Mouse (Mus musculus) spleen, adult 2 months (tissue): ENCODE measurements around the gene Selenom.

Experiments used
- CTCF ChIP-seq: fragments of 200-500 bp; IDR thresholded peaks from 2 replicates; pipeline ENCODE4 v1.5.1; 2011; ENCODE audit warnings: mild to moderate bottlenecking, inconsistent platforms; ENCODE audit not compliant: insufficient read depth, insufficient read length, insufficient replicate concordance; ENCODE audit errors: extremely low read depth
- POLR2A ChIP-seq: fragments of 200-500 bp; IDR thresholded peaks from 2 replicates; pipeline ENCODE4 v1.6.1; 2011; ENCODE audit warnings: low read depth, low read length, inconsistent platforms

DNA sequence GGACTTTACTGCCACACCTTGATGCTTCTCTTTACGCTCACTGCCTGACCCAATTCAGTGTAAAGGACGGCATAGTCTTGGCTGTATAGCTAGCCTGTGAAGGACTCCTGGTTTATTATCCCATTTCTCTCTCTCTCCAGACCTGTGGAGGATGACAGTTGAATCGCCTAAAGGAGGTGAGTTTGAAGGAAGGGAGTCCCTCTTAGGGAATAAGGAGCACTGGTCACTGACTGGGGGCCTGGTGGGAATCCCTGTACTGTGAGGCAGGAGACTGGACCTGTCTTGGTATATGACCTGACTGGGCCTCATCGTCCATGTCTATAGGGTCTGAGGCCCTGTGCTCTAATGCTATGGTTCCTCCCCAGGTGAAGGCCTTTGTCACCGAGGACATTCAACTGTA is 1.6 kb downstream of the Selenom start:
- TF ChIP-seq CTCF = no peak
- TF ChIP-seq POLR2A = no peak
